Mouse (Mus musculus) olfactory bulb, adult 2 months (tissue): ENCODE results near the gene Mbd4. TPM values are rescaled to one million over a fixed set of nuclear protein-coding genes. Genes with fewer than 3 reads are reported as not detected.
"Not testable (repeated sequence)": the region's sequence is repeated elsewhere in the genome, so short reads cannot be mapped to it uniquely, and the experiment has no call there.

ENCODE experiments used
- H3K27ac ChIP-seq: fragments of 200-500 bp; 2 replicates; pipeline ENCODE4 v1.5.1; 2012; ENCODE audit warnings: low read depth, low read length; ENCODE audit not compliant: insufficient read depth
- H3K4me1 ChIP-seq: fragments of 200-500 bp; 2 replicates; pipeline ENCODE4 v1.6.1; 2012; ENCODE audit warnings: low read length; ENCODE audit not compliant: control insufficient read depth, insufficient read depth
- H3K4me3 ChIP-seq: fragments of 200-500 bp; 2 replicates; pipeline ENCODE4 v1.5.1; 2012; ENCODE audit warnings: mild to moderate bottlenecking, low read depth, low read length, moderate library complexity; ENCODE audit not compliant: insufficient read depth
- CTCF ChIP-seq: fragments of 200-500 bp; IDR thresholded peaks from 2 replicates; pipeline ENCODE4 v1.5.1; 2012; ENCODE audit warnings: low read depth, mild to moderate bottlenecking, low read length, moderate library complexity; ENCODE audit not compliant: insufficient read depth
- POLR2A ChIP-seq: fragments of 200-500 bp; IDR thresholded peaks from 2 replicates; pipeline ENCODE4 v1.6.1; 2012; ENCODE audit warnings: mild to moderate bottlenecking, low read depth, low read length, moderate library complexity; ENCODE audit not compliant: insufficient read depth
- WGBS: fragments of 180-500 bp; shearing (Covaris S2); methylation state at CpG from one replicate; pipeline ENCODE4 v1.1.7; 2018; 5-methylcytosine and 5-hydroxymethylcytosine counted together
- polyA plus RNA-seq: library from polyadenylated mRNA; stranded (reverse); fragments of >200 nt; gene quantifications from 2 replicates; pipeline ENCODE4 v1.2.4, GENCODE M21; 2012; ENCODE audit warnings: low replicate concordance; ENCODE audit not compliant: missing spikeins, insufficient read depth, insufficient read length

Mbd4 gene
- polyA plus RNA-seq, 1 experiment = not detected

GRCm38 (mm10) chr6:115890601-115891000, 37.4 kb upstream of the Mbd4 start:
- no peak overlapping the region for H3K4me3 ChIP-seq
- H3K27ac ChIP-seq = no peak overlapping the region
- peaks cover 18% of the 10 kb centered on the region for H3K4me1 ChIP-seq
- TF ChIP-seq POLR2A = no peak
- no peak for TF ChIP-seq CTCF
- 83% methylated on average over 8 of the region's 8 CpGs for WGBS

DNA sequence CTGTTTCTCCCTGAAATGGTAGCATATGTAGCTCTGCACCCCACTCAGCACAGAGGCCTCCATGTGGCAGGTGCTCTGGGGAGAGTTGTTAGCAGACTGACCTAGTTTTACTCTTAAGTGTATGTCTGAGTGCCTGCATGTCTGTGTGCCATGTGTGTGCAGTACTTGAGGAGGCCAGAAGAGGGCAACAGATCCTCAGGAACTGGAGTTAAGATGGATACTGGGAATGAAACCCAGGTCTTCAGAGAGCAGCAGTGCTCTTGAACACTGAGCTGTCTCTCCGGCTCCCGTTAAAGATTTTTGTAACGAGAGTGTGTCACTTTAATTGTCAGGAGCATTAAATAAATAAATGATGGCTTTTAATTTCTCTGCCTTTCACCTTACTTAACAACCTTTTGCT, 35.1 kb upstream of the Mbd4 start:
- peaks cover 18% of the 10 kb centered on the region for H3K4me1 ChIP-seq
- no peak overlapping the region for H3K4me3 ChIP-seq
- TF ChIP-seq CTCF (no peak), POLR2A (no peak)
- no peak overlapping the region for H3K27ac ChIP-seq
- WGBS = 97% methylated on average over 3 of the region's 3 CpGs

- H3K4me1 ChIP-seq = peaks cover 14% of the 10 kb centered on the region
- TF ChIP-seq POLR2A = no peak
- no peak for TF ChIP-seq CTCF
- WGBS = 75% methylated on average over 4 of the region's 4 CpGs
Observed at GRCm38 (mm10) chr6:115886894-115887293, 33.7 kb upstream of the Mbd4 start.

GRCm38 (mm10) chr6:115884018-115884417, 30.8 kb upstream of the Mbd4 start:
- Histone ChIP-seq H3K4me1 (no peaks in the 10 kb centered on the region), H3K27ac (no peak overlapping the region), H3K4me3 (no peak overlapping the region)
- TF ChIP-seq CTCF (no peak), POLR2A (no peak)

More at GRCm38 (mm10) chr6:115886894-115887293, 33.7 kb upstream of the Mbd4 start:
- Histone ChIP-seq H3K27ac (no peak overlapping the region), H3K4me3 (no peak overlapping the region)

- no peak for TF ChIP-seq CTCF
- WGBS = 90% methylated on average over 8 of the region's 8 CpGs
- Histone ChIP-seq H3K4me1 (no peaks in the 10 kb centered on the region), H3K27ac (no peak overlapping the region), H3K4me3 (no peak overlapping the region)
Observed at GRCm38 (mm10) chr6:115880751-115881150, 27.6 kb upstream of the Mbd4 start.

DNA sequence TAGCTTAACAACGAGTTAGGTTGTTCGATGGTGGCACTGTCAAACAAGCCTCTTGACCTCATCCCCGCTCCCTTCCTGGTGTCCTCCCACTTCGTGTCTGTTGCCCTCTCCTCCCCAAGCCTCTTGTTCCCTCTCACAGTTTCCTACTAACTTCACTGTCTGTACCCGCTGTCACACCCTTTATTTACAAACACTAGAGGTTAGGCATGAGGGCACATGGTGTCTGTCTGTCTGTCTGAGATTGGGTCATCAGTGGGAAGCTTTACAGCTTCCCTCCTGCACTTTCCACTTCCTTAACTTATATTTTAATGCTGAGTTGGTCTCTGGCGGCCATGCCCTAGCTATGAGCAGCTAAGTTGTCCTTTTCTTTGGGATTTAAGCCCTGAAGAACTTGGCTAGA, 26.6 kb upstream of the Mbd4 start:
- H3K27ac ChIP-seq = no peak overlapping the region
- TF ChIP-seq POLR2A = no peak
- TF ChIP-seq CTCF = no peak
- H3K4me3 ChIP-seq = no peak overlapping the region
- H3K4me1 ChIP-seq = no peaks in the 10 kb centered on the region
- 84% methylated on average over 6 of the region's 6 CpGs for WGBS

DNA sequence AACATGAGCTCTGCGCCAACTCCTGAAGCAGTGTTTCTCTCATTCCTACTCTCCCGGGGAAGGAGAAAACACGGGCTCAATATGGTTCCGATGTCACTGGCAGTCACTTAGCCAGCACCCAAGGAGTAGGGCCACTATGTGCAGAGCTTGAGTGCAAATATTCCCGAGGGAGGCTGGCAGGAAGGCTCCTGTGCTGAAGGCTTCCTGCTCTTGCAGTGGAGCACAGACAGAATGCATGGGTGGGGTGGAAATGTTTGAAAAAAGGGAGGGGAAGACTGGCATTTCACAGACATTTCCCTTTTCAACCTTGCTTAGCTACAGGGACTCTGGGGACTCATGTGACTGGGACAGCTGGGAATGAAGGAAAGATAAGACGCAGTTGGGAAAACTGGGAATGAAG, 25.5 kb upstream of the Mbd4 start:
- H3K4me1 ChIP-seq = no peaks in the 10 kb centered on the region
- no peak overlapping the region for H3K4me3 ChIP-seq
- WGBS = 73% methylated on average over 6 of the region's 6 CpGs
- TF ChIP-seq POLR2A (no peak), CTCF (no peak)
- H3K27ac ChIP-seq = no peak overlapping the region

DNA sequence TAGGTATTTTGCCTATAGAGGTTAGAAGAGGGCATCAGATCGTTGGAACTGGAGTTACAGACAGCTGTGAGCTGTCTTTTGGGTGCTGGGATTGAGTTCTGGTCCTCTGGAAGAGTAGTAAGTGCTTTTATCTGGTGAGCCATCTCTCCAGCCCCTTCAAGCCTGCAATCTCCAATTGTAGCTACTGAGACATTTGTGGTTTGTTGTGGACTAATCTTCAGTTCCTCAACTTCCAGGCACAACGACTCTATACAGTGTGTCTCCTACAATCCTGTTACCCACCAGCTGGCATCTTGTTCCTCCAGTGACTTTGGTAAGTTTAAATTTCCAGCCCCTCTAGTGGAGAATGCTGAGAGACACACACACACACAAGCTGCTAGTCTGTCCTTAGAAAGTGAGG, 24.1 kb upstream of the Mbd4 start:
- WGBS = 94% methylated on average over 2 of the region's 2 CpGs
- Histone ChIP-seq H3K4me1 (no peaks in the 10 kb centered on the region), H3K4me3 (no peak overlapping the region), H3K27ac (no peak overlapping the region)
- TF ChIP-seq CTCF (no peak), POLR2A (no peak)

DNA sequence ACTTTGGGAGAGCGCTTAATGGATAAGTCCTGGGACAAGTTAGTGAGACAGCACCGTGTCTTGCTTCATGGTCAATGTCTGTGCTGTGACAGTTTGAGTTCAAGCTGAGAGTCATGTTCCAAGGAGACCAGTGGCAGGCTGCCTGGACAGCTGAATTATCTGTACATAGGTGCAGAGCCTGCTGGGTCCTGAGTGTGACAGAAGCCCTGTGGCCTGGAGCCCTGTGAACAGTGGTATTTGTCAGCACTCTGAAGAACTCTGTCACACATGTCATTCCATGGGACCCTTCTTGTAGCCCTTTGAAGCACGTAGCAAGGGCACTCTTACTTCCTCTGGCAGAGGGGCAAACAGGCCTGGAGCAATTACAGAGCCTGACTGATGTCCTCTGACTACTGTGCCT, 18.1 kb upstream of the Mbd4 start:
- WGBS = no CpG with 5 or more reads among the region's 3 CpGs
- not testable (repeated sequence) for H3K4me3 ChIP-seq, H3K4me1 ChIP-seq, H3K27ac ChIP-seq

GRCm38 (mm10) chr6:115867157-115867556, 14.0 kb upstream of the Mbd4 start:
- WGBS = no CpG with 5 or more reads among the region's 3 CpGs
- H3K27ac ChIP-seq, H3K4me1 ChIP-seq, H3K4me3 ChIP-seq: not testable (repeated sequence)

DNA sequence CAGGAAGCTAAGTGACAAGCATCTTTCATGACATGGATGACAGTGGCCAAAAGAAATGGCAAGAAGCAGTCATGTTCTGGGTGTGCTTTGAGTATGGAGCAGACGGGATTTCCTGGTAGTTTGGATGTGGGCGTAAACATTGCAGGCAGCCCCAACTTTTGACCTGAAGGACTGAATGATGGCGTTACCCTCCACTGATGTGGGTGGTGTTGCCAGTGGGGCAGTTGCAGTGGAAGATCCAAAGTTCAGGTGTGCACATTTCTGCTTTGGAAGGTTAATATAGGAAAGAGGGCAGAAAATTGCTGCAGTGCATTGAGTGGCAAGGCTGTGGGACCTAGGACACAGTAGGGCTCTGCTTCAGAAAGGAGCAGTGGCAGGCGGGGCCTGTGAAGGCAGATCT, 12.1 kb upstream of the Mbd4 start:
- Histone ChIP-seq H3K4me1 (no peaks in the 10 kb centered on the region), H3K27ac (no peak overlapping the region), H3K4me3 (no peak overlapping the region)
- no peak for TF ChIP-seq POLR2A
- no peak for TF ChIP-seq CTCF
- 96% methylated on average over 4 of the region's 4 CpGs for WGBS
